Mouse (Mus musculus) liver, embryonic 15.5 days (tissue): ENCODE measurements around the gene Unc13c. TPM values are rescaled to one million over a fixed set of nuclear protein-coding genes. Genes with fewer than 3 reads are reported as not detected.

Experiments
- polyA plus RNA-seq: library from polyadenylated mRNA; unstranded; fragments of >200 nt; fragmentation: Nextera tagmentation; extraction: Ambion mirVana; gene quantifications from 2 replicates; pipeline ENCODE4 v1.2.1, GENCODE M21; 2015

The Unc13c gene
- polyA plus RNA-seq, 1 experiment from 2014 or later = 0.01 TPM

Other genes with a start within 250 kb of the Unc13c start
- gene Wdr72, start 141.4 kb upstream of the Unc13c start, polyA plus RNA-seq = not detected in 2 replicates